Mouse (Mus musculus): Measurements from ENCODE around the gene Dpp6. TPM values are rescaled to one million over a fixed set of nuclear protein-coding genes. Genes with fewer than 3 reads are reported as not detected.

Dpp6 gene
- polyA plus RNA-seq, 1 experiment: 0.01 TPM

GRCm38 (mm10) chr5:27324346-27324928 lies 507.4 kb downstream of the Dpp6 start:
- TF ChIP-seq CEBPB (IDR thresholded peaks at IDR 0.05; ENCODE audit: low read depth): no peak
- no peak overlapping the region for H3ac ChIP-seq (ENCODE audit: control insufficient read depth, insufficient read length, low read depth)
- H3K79me3 ChIP-seq (ENCODE audit: low read depth): no peaks in the 10 kb centered on the region
- H3K36me3 ChIP-seq (ENCODE audit: control insufficient read depth, insufficient read depth): no peaks in the 10 kb centered on the region
- H3K27me3 ChIP-seq (ENCODE audit: control insufficient read depth, insufficient read depth, insufficient read length): no peaks in the 10 kb centered on the region
- no peaks in the 10 kb centered on the region for H3K79me2 ChIP-seq (ENCODE audit: control insufficient read depth, insufficient read depth)
- H3K4me3 ChIP-seq (ENCODE audit: insufficient read depth, poor library complexity, severe bottlenecking): no peak overlapping the region

- H3K36me3 ChIP-seq (ENCODE audit: control insufficient read depth, insufficient read depth): no peaks in the 10 kb centered on the region
- TF ChIP-seq CEBPB (IDR thresholded peaks at IDR 0.05; ENCODE audit: low read depth): no peak
- no peak for TF ChIP-seq FOSL1 (IDR thresholded peaks at IDR 0.05; ENCODE audit: insufficient read depth, low read length, poor library complexity, severe bottlenecking)
- TF ChIP-seq USF1 (IDR thresholded peaks at IDR 0.05; ENCODE audit: low read depth): no peak
- no peak for TF ChIP-seq MYOD1 (IDR thresholded peaks at IDR 0.05; ENCODE audit: control insufficient read depth, insufficient read length, low read depth)
- TF ChIP-seq MAX (IDR thresholded peaks at IDR 0.05): no peak
- no peak for TF ChIP-seq CTCF (IDR thresholded peaks at IDR 0.05; ENCODE audit: control insufficient read depth, insufficient read depth, insufficient read length)
- no peak for TF ChIP-seq MYOG (IDR thresholded peaks at IDR 0.05; ENCODE audit: control insufficient read depth, extremely low read depth, insufficient read length)
- no peaks in the 10 kb centered on the region for H3K79me2 ChIP-seq (ENCODE audit: control insufficient read depth, insufficient read depth)
These were observed 519.7 kb downstream of the Dpp6 start for GRCm38 (mm10) chr5:27336698-27337097.

GRCm38 (mm10) chr5:27339196-27340030 lies 522.4 kb downstream of the Dpp6 start:
- Histone ChIP-seq H3ac (ENCODE audit: control insufficient read depth, insufficient read length, low read depth) (no peak overlapping the region), H3K79me2 (ENCODE audit: control insufficient read depth, insufficient read depth) (no peaks in the 10 kb centered on the region), H3K36me3 (ENCODE audit: control insufficient read depth, insufficient read depth) (no peaks in the 10 kb centered on the region), H3K79me3 (ENCODE audit: low read depth) (no peaks in the 10 kb centered on the region), H3K4me3 (ENCODE audit: insufficient read depth, poor library complexity, severe bottlenecking) (no peak overlapping the region), H3K27me3 (ENCODE audit: control insufficient read depth, insufficient read depth, insufficient read length) (no peaks in the 10 kb centered on the region)
- TF ChIP-seq CEBPB (IDR thresholded peaks at IDR 0.05; ENCODE audit: low read depth): no peak
- TF ChIP-seq CTCF (IDR thresholded peaks at IDR 0.05; ENCODE audit: control insufficient read depth, insufficient read depth, insufficient read length): no peak
- no peak for TF ChIP-seq USF1 (IDR thresholded peaks at IDR 0.05; ENCODE audit: low read depth)
- no peak for TF ChIP-seq MYOD1 (IDR thresholded peaks at IDR 0.05; ENCODE audit: control insufficient read depth, insufficient read length, low read depth)
- no peak for TF ChIP-seq FOSL1 (IDR thresholded peaks at IDR 0.05; ENCODE audit: insufficient read depth, low read length, poor library complexity, severe bottlenecking)
- TF ChIP-seq MYOG (IDR thresholded peaks at IDR 0.05; ENCODE audit: control insufficient read depth, extremely low read depth, insufficient read length): no peak
- TF ChIP-seq MAX (IDR thresholded peaks at IDR 0.05): no peak

More at GRCm38 (mm10) chr5:27336698-27337097, 519.7 kb downstream of the Dpp6 start:
- H3ac ChIP-seq (ENCODE audit: control insufficient read depth, insufficient read length, low read depth): no peak overlapping the region
- no peaks in the 10 kb centered on the region for H3K27me3 ChIP-seq (ENCODE audit: control insufficient read depth, insufficient read depth, insufficient read length)
- no peak overlapping the region for H3K4me3 ChIP-seq (ENCODE audit: insufficient read depth, poor library complexity, severe bottlenecking)
- no peaks in the 10 kb centered on the region for H3K79me3 ChIP-seq (ENCODE audit: low read depth)

- no peak overlapping the region for H3K4me3 ChIP-seq (ENCODE audit: insufficient read depth, poor library complexity, severe bottlenecking)
- no peaks in the 10 kb centered on the region for H3K27me3 ChIP-seq (ENCODE audit: control insufficient read depth, insufficient read depth, insufficient read length)
- no peaks in the 10 kb centered on the region for H3K79me2 ChIP-seq (ENCODE audit: control insufficient read depth, insufficient read depth)
- H3K36me3 ChIP-seq (ENCODE audit: control insufficient read depth, insufficient read depth): no peaks in the 10 kb centered on the region
- H3ac ChIP-seq (ENCODE audit: control insufficient read depth, insufficient read length, low read depth): no peak overlapping the region
- TF ChIP-seq CTCF (IDR thresholded peaks at IDR 0.05; ENCODE audit: control insufficient read depth, insufficient read depth, insufficient read length) (no peak), MYOG (IDR thresholded peaks at IDR 0.05; ENCODE audit: control insufficient read depth, extremely low read depth, insufficient read length) (no peak), MYOD1 (IDR thresholded peaks at IDR 0.05; ENCODE audit: control insufficient read depth, insufficient read length, low read depth) (no peak), FOSL1 (IDR thresholded peaks at IDR 0.05; ENCODE audit: insufficient read depth, low read length, poor library complexity, severe bottlenecking) (no peak), USF1 (IDR thresholded peaks at IDR 0.05; ENCODE audit: low read depth) (no peak), CEBPB (IDR thresholded peaks at IDR 0.05; ENCODE audit: low read depth) (no peak), MAX (IDR thresholded peaks at IDR 0.05) (no peak)
- no peaks in the 10 kb centered on the region for H3K79me3 ChIP-seq (ENCODE audit: low read depth)
These were observed 525.3 kb downstream of the Dpp6 start for GRCm38 (mm10) chr5:27342276-27342675.

- Histone ChIP-seq H3K79me3 (ENCODE audit: low read depth) (no peaks in the 10 kb centered on the region), H3K36me3 (ENCODE audit: control insufficient read depth, insufficient read depth) (no peaks in the 10 kb centered on the region), H3ac (ENCODE audit: control insufficient read depth, insufficient read length, low read depth) (no peak overlapping the region), H3K4me3 (ENCODE audit: insufficient read depth, poor library complexity, severe bottlenecking) (no peak overlapping the region), H3K79me2 (ENCODE audit: control insufficient read depth, insufficient read depth) (no peaks in the 10 kb centered on the region), H3K27me3 (ENCODE audit: control insufficient read depth, insufficient read depth, insufficient read length) (no peaks in the 10 kb centered on the region)
- no peak for TF ChIP-seq MAX (IDR thresholded peaks at IDR 0.05)
These were observed 526.6 kb downstream of the Dpp6 start for GRCm38 (mm10) chr5:27343626-27344025.

Data from C2C12 (cell line).